Mouse (Mus musculus) gastrocnemius, adult 8-10 months (tissue): Measurements from ENCODE around the gene Cyp4a31. TPM values are rescaled to one million over a fixed set of nuclear protein-coding genes. Genes with fewer than 3 reads are reported as not detected.

Source experiments
- total RNA-seq, 4 experiments: library from RNA; stranded (reverse); gene quantifications; 2 replicates each; pipeline ENCODE4 v1.2.4; 2022

The Cyp4a31 gene
- total RNA-seq, 4 experiments from 2014 or later: not detected

Other genes starting within 250 kb of the Cyp4a31 start
- not detected for gene Cyp4a12b, start 152.0 kb upstream of the Cyp4a31 start, total RNA-seq
- not detected for gene Cyp4a30b, start 111.0 kb upstream of the Cyp4a31 start, total RNA-seq
- gene Cyp4a14, start 67.5 kb upstream of the Cyp4a31 start, total RNA-seq: not detected
- gene Cyp4a10, start 45.4 kb upstream of the Cyp4a31 start, total RNA-seq: under 1 TPM in 2 of 4 experiments, not detected in 2; 0.12 to 0.19 TPM
- not detected for gene Cyp4a32, start 37.3 kb downstream of the Cyp4a31 start, total RNA-seq
- gene Cyp4b1, start 84.1 kb downstream of the Cyp4a31 start, total RNA-seq: 1 to 10 TPM; 3.2 to 5.1 (median 4.0) TPM
- gene Efcab14, start 174.1 kb downstream of the Cyp4a31 start, total RNA-seq: 10 to 100 TPM; 45.1 to 55.3 (median 52.5) TPM
- 1 to 10 TPM; 1.8 to 4.8 (median 3.5) TPM for gene Tex38, start 217.4 kb downstream of the Cyp4a31 start, total RNA-seq
- gene Atpaf1, start 221.2 kb downstream of the Cyp4a31 start, total RNA-seq: 10 to 100 TPM; 48.3 to 67.5 (median 55.6) TPM